Mouse (Mus musculus): ENCODE results near the gene Per3. TPM values are rescaled to one million over a fixed set of nuclear protein-coding genes. Genes with fewer than 3 reads are reported as not detected.

Per3 gene
- total and polyA plus RNA-seq, 2 experiments from 2014 or later, result 4.5 to 6.5 TPM

DNA sequence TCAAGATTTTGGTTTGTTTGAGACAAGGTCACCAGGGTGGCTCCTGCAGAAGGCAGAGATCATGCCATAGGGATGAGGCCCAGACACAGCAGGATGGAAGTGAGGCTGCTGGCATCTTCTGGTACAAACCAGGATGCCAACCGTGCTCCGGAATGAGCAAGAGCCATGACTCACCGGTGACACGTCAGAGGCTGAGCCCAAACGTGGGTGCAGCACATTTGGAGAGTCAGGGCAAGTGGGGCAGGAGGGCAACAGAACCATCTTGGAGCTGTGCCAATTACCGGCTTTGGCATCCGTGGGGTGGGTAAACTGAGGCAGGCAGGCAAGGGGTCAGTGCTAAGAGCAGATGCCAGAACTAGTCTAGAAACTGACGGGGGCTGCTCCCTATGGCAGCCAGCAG is 71.2 kb downstream of the Per3 start:
- Histone ChIP-seq H3K9me3 (ENCODE audit: low read length) (no peaks in the 10 kb centered on the region), H3K9ac (replicated peaks; ENCODE audit: low read length, poor library complexity, severe bottlenecking) (no peak overlapping the region), H3K4me1 (ENCODE audit: insufficient read depth, low read length) (no peaks in the 10 kb centered on the region), H3K27me3 (ENCODE audit: insufficient read depth, low read length) (no peaks in the 10 kb centered on the region), H3K36me3 (ENCODE audit: insufficient read depth, low read length) (no peaks in the 10 kb centered on the region), H3K4me2 (ENCODE audit: low read depth, low read length, poor library complexity, severe bottlenecking) (no peak overlapping the region), H3K27ac (ENCODE audit: low read depth, low read length) (no peak overlapping the region), H3K4me3 (ENCODE audit: low read depth, low read length) (no peak overlapping the region)
- DNase-seq (ENCODE audit: low spot score) (no peak), ATAC-seq (ENCODE audit: low FRiP score) (no peak)
- TF ChIP-seq CTCF (IDR thresholded peaks at IDR 0.05), result no peak
- 83% methylated on average over 8 of the region's 8 CpGs for WGBS

DNA sequence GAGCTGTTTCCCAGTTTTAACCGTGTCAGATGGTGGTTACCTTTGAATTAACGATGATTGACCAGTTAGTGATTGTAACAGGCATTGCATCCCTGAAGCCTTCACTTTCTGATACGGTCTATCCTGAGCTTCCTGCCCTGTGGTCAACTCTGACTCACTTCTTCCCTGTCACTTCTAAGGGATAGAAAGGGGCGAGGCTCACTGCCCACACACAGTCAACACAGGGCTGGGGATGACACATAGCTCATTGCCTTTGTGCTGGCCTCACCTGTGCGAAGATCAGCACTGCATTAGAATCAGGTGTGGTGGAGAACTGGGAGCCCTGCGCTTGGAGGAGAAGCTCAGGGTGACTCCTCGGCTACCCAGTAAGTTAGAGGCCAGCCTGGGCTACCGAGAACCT is 75.5 kb downstream of the Per3 start:
- DNase-seq (ENCODE audit: low spot score), result no peak
- no peak for TF ChIP-seq CTCF (IDR thresholded peaks at IDR 0.05)
- Histone ChIP-seq H3K27ac (ENCODE audit: low read depth, low read length) (no peak overlapping the region), H3K9me3 (ENCODE audit: low read length) (no peaks in the 10 kb centered on the region), H3K36me3 (ENCODE audit: insufficient read depth, low read length) (no peaks in the 10 kb centered on the region), H3K4me1 (ENCODE audit: insufficient read depth, low read length) (no peaks in the 10 kb centered on the region), H3K9ac (replicated peaks; ENCODE audit: low read length, poor library complexity, severe bottlenecking) (no peak overlapping the region), H3K27me3 (ENCODE audit: insufficient read depth, low read length) (no peaks in the 10 kb centered on the region), H3K4me3 (ENCODE audit: low read depth, low read length) (no peak overlapping the region), H3K4me2 (ENCODE audit: low read depth, low read length, poor library complexity, severe bottlenecking) (no peak overlapping the region)
- ATAC-seq (ENCODE audit: low FRiP score), result no peak
- WGBS, result 89% methylated on average over 8 of the region's 8 CpGs

DNA sequence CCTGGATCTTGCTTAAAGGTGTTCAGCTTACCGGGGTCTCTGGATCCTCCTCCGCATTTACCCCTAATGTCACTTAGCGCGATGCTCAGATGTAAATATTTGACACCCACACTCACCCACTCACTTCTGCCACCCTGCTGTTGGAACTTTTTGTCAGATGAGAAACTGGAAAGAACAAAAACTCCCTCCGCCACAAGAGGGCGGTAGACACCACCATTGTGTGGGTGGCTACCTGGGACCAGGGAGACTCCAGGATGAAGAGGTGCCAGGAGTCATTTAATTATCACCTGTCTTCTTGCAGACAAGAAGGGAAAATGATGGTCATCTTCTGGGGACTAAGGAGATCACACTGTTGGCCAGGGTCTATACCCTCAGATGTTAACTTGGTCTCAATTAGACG is 77.9 kb downstream of the Per3 start:
- TF ChIP-seq CTCF (IDR thresholded peaks at IDR 0.05), result peak; percentile 80
- Histone ChIP-seq H3K36me3 (ENCODE audit: insufficient read depth, low read length) (no peaks in the 10 kb centered on the region), H3K27ac (ENCODE audit: low read depth, low read length) (no peak overlapping the region), H3K9me3 (ENCODE audit: low read length) (no peaks in the 10 kb centered on the region), H3K27me3 (ENCODE audit: insufficient read depth, low read length) (no peaks in the 10 kb centered on the region), H3K4me3 (ENCODE audit: low read depth, low read length) (no peak overlapping the region), H3K9ac (replicated peaks; ENCODE audit: low read length, poor library complexity, severe bottlenecking) (no peak overlapping the region), H3K4me2 (ENCODE audit: low read depth, low read length, poor library complexity, severe bottlenecking) (no peak overlapping the region), H3K4me1 (ENCODE audit: insufficient read depth, low read length) (no peaks in the 10 kb centered on the region)
- ATAC-seq (ENCODE audit: low FRiP score) (no peak), DNase-seq (ENCODE audit: low spot score) (peak; percentile 67)
- whole genome bisulfite sequencing, result 22% methylated on average over 7 of the region's 7 CpGs

DNA sequence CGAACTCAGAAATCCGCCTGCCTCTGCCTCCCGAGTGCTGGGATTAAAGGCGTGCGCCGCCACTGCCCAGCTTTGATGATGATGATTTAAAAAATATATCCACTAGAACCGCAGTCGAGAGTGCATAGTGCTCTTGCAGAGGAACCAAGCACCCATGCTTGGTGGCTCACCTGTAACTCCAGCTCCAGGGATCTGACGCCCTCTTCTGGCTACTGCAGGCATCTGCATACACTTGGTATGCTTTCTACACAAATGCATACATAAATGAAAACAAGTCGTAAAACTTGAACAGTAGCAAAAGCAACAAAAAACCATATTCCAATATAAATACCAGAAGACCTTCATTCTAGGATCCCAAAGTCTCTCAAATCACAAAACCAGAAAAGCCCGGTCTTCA is 78.9 kb downstream of the Per3 start:
- 72% methylated on average over 11 of the region's 11 CpGs for WGBS
- Histone ChIP-seq H3K9ac (replicated peaks; ENCODE audit: low read length, poor library complexity, severe bottlenecking) (no peak overlapping the region), H3K4me2 (ENCODE audit: low read depth, low read length, poor library complexity, severe bottlenecking) (no peak overlapping the region), H3K27ac (ENCODE audit: low read depth, low read length) (no peak overlapping the region), H3K27me3 (ENCODE audit: insufficient read depth, low read length) (no peaks in the 10 kb centered on the region), H3K36me3 (ENCODE audit: insufficient read depth, low read length) (no peaks in the 10 kb centered on the region), H3K9me3 (ENCODE audit: low read length) (no peaks in the 10 kb centered on the region), H3K4me1 (ENCODE audit: insufficient read depth, low read length) (no peaks in the 10 kb centered on the region), H3K4me3 (ENCODE audit: low read depth, low read length) (no peak overlapping the region)
- TF ChIP-seq CTCF (IDR thresholded peaks at IDR 0.05), result no peak; the same call in 1 of the 2 replicates
- no peak for DNase-seq (ENCODE audit: low spot score)
- no peak for ATAC-seq (ENCODE audit: low FRiP score)

DNA sequence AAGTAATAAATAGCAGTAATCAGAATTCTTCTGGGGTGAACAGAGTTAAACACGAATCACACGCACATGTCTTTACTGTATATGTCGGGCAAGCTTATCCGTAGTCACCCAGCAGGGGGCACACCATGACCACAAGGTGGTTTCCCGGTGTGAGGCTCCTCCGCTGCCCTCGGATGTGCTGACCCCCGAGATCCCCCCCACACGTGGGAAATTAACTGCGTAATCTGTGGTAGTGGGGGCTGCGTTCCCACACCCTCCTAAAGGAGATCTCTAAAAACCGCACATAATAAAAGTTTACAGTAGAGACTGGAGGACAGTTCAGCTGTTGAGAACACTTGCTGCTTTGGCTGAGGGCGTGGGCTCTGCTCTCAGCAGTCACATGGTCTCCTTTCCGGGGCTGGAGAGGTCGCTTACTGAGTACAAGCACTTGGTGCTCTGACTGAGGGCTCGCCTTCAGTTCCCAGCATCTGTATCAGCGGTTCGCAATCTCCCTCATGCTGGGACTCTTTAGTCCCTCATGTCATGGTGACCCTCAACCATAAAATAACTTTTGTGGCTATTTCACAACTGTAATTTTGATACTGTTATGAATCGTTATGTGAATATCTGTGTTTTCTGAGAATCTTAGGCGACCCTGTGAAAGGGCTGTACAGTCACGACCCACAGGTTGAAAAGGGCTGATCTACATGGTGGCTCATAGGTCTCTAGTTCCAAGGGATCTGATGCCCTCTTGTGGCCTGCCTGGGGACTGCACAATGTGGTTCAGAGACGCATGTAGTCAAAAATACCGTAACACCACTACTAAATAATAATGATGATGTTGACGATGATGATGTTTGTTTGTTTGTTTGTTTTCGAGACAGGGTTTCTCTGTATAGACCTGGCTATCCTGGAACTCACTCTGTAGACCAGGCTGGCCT is 79.6 kb downstream of the Per3 start:
- H3K9ac ChIP-seq (replicated peaks; ENCODE audit: low read length, poor library complexity, severe bottlenecking), result no peak overlapping the region
- peak overlapping the region; percentile 41 for H3K4me2 ChIP-seq (ENCODE audit: low read depth, low read length, poor library complexity, severe bottlenecking)
- DNase-seq (ENCODE audit: low spot score) (peak; percentile 87), ATAC-seq (ENCODE audit: low FRiP score) (0 out of 2 replicates have a peak, but pooled peaks have one; percentile 54)
- peak; percentile 86 for TF ChIP-seq CTCF (IDR thresholded peaks at IDR 0.05)
- H3K36me3 ChIP-seq (ENCODE audit: insufficient read depth, low read length), result no peaks in the 10 kb centered on the region
- no peak overlapping the region for H3K27ac ChIP-seq (ENCODE audit: low read depth, low read length)
- no peaks in the 10 kb centered on the region for H3K9me3 ChIP-seq (ENCODE audit: low read length)
- WGBS, result 14% methylated on average over 25 of the region's 25 CpGs
- H3K4me1 ChIP-seq (ENCODE audit: insufficient read depth, low read length), result no peaks in the 10 kb centered on the region
- H3K27me3 ChIP-seq (ENCODE audit: insufficient read depth, low read length), result no peaks in the 10 kb centered on the region
- peak overlapping the region; percentile 10; the same call in 1 of the 2 replicates for H3K4me3 ChIP-seq (ENCODE audit: low read depth, low read length)

DNA sequence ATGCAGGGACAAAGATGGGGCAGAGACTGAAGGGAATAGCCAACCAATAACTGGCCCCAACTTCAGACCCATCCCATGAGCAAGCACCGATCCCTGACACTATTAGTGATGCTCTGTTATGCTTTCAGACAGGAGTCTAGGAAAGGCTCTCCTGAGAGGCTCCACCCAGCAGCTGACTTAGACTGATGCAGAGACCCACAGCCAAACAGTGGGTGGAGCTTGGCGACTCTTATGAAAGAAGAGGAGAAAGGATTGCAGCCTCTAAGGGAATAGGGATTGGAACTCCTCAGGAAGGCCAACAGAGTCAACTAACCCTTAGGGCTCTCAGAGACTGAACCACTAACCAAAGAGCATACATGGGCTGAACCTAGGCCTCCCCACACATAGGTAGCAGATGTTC is 80.8 kb downstream of the Per3 start:
- TF ChIP-seq CTCF (IDR thresholded peaks at IDR 0.05), result no peak
- 72% methylated on average over 2 of the region's 2 CpGs for WGBS
- DNase-seq (ENCODE audit: low spot score) (no peak), ATAC-seq (ENCODE audit: low FRiP score) (no peak)
- Histone ChIP-seq H3K9ac (replicated peaks; ENCODE audit: low read length, poor library complexity, severe bottlenecking) (no peak overlapping the region), H3K27ac (ENCODE audit: low read depth, low read length) (no peak overlapping the region), H3K4me1 (ENCODE audit: insufficient read depth, low read length) (no peaks in the 10 kb centered on the region), H3K36me3 (ENCODE audit: insufficient read depth, low read length) (no peaks in the 10 kb centered on the region), H3K9me3 (ENCODE audit: low read length) (no peaks in the 10 kb centered on the region), H3K4me3 (ENCODE audit: low read depth, low read length) (no peak overlapping the region), H3K27me3 (ENCODE audit: insufficient read depth, low read length) (no peaks in the 10 kb centered on the region), H3K4me2 (ENCODE audit: low read depth, low read length, poor library complexity, severe bottlenecking) (no peak overlapping the region)
